Mouse (Mus musculus) CD4-positive, CD25-positive, alpha-beta regulatory T cell, adult 2 months (primary cell): ENCODE results near the gene Stpg4.
A peak's percentile ranks its signal among the peaks of the same experiment; 100 is the strongest.

Experiments used
- DNase-seq: peaks from one replicate; pipeline ENCODE4 v3.0.0-alpha.2; 2012; ENCODE audit warnings: low read depth, low spot score

Gene Stpg4

DNA sequence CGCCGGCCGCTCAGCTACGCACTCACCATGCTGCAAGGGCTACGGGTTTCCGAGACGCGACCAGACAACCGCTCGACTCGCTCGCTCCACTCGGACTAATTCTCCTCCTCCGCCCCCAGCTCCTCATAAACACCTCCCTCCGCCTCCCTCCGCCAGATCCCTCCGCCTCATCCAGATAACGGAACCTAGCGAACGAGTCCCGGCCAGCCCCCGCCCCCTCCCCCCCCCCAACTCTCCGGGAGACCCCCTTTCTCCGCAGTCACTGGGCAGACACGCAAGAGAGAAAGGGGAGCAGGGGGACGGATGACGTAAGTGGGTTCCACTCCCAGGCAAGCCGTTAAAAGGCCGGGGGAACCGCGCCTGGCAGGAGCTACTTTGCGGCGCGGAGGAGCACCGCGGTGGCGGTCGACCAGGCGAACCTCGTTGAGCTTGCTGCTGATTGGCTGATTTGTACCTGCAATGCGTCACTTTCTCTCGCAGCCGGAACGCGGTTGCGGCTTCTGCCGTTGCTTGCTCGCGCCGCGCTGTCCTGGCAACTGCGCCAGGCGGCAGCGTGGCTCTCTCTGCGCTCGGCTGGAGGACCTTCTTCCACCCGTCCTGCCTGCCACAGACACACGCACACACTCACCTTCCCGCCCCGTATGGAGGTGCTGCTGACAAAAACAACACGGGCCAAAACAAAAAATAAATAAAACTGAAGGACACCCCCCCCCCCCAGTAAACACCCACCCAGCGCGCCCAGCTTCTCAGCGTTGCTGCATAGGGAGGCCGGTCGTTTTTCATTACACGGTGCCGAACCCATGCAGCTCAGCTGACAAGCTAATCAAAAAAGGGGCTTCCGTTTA lies 19.4 kb upstream of the Stpg4 start, which contains the start of gene Calm2:
TSS of gene Calm2 (minus strand) at position 169 of the 845 bp plus-strand sequence.
- DNase-seq: peak; percentile 98

DNA sequence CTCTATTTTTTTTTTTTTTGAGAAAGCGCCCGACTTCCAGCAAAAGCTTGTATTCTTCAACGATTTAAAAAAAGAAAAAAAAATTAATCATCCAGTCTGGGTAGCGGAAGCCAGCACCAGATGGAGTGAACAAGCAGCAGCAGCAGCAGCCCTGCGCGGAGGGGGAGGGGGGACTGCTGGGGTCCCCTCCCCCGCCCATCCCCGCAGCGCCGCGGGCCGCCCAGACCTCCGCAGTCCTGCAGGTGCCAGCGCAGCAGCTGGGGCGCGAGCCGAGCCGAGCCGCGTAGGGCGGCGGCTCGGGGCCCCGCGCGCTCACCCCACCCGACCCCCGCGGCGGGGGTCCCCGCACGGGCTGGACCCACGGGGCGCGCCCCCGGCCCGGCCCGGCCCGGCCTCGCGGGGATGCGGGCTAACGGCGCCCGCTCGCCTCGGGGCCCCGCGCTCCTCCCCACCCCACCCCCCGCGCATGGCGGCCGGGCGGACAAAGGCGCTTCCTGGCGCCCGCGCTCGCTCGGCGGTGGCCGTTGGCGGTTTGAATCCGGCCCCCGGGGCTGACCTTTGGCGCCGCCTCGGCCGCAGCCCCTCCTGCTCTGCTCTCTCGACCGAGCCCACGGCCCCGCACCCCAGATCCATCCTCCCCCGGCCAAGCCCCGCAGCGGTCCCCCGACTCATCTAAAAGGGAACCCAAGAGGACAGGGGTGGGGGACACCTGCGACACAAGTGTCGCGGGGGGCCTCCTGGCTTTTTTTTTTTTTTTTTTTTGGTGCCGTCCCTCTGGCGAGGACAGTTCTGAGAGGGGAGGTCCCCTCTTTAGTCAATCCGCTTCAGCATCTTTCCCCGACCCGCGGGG lies 18.6 kb upstream of the Stpg4 start:
- peak; percentile 90 for DNase-seq

DNA sequence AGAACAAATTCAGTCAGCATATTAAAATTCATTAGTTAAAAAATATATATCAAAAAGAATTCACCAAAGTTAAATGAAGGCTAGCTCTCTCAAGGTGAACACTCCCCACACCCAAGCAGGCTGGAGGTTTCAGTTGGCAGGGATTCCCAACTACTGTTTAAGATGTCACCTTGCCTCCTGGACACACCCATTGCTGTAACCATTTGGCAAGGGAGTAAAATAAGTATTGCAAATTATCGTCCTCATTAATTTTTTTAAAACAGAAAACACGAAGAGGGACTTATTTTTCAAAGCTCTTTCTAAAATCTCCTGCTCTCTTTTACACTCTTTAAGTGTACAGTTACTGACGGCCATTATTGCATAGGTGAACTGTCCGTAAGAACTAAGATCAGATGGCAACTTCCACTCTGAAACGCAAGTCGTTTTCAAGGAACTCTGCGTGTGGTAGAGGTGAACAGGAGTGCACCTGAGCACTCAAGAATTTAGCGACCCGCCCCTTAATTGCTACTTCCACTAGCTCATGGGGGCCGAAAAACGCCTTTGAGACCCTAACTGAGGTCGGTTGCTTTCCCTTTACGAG lies 17.9 kb upstream of the Stpg4 start:
- peak; percentile 26 for DNase-seq

DNA sequence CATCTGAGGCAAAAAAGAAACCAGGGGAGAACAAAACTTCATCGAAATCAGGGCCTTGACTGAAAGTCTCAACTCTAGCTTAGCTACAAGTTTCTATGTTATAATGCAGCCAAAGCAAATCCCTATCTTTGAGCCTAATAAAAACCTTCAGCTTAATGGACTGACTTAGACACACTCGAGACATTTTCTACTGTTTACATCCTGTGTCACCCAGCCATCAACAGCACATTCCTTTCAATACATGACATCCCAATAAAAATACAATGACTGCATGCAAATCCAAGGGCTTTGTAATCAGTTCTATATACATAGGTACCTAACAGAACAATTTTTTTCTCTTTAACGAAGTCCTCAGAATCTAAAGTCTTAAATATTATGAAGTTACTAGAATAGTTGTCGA lies 17.2 kb upstream of the Stpg4 start:
- no peak for DNase-seq

GRCm38 (mm10) chr17:87441537-87441936 lies 14.0 kb upstream of the Stpg4 start:
- DNase-seq: no peak

DNA sequence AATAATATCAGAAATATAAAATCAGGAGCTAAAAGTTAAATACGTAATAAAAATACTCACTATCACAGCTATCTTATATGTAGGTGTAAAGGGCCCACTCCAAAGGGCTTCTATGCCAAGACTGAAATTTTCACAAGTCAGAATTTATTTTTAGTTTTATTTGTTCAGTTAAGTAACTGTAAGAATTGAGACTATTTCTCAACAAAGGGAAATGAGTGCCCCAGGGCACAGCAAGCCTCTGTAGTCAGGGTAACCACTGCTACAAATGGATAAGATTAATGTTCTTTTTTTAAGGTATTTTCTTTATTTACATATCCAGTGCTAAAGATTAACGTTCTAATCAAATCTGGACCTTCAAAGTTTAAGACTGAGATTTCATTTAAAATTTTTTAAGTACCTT lies 11.9 kb upstream of the Stpg4 start:
- DNase-seq: no peak

DNA sequence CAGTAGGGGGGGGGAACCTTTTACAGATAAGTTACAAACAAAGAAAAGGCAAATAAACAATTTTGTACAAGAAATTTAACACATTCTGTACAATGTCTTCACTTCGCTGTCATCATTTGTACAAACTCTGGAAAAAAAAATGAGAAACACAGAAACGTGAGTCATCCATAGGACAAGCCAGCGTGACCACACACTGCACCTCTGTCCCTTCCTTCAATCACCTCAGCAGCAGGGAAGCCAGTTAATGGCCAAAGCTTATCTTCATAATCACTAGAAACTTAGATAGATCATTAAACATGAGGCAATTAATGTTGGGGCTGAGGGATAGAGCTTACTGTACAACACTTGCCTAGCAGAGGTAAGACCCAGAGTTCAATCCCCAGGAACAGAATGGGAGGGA lies 6.4 kb upstream of the Stpg4 start:
- no peak for DNase-seq

- no peak for DNase-seq
Observed at GRCm38 (mm10) chr17:87432743-87433142, 5.2 kb upstream of the Stpg4 start.

GRCm38 (mm10) chr17:87432314-87432713 lies 4.8 kb upstream of the Stpg4 start:
- DNase-seq: no peak

GRCm38 (mm10) chr17:87429431-87429830 lies 1.9 kb upstream of the Stpg4 start:
- no peak for DNase-seq

GRCm38 (mm10) chr17:87418082-87418481 lies 9.5 kb downstream of the Stpg4 start:
- peak; percentile 48 for DNase-seq

DNA sequence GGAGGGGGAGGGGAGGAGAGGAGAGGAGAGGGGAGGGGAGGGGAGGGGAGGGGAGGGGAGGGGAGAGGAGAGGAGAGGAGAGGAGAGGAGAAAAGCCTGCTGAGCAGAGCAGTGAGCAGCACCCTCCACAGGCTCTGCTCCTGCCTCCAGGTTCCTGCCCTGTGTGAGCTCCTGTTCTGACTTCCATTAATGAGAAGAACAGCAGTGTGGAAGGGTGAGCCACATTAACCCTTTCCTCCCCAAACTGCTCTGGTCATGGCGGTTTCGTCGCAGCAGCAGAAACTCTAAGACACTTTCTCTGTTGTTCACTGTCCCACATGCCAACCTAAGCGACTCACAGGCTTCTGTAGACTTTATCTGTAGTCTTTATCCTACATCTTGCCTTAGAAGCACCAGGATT lies 20.9 kb downstream of the Stpg4 start:
- no peak for DNase-seq

DNA sequence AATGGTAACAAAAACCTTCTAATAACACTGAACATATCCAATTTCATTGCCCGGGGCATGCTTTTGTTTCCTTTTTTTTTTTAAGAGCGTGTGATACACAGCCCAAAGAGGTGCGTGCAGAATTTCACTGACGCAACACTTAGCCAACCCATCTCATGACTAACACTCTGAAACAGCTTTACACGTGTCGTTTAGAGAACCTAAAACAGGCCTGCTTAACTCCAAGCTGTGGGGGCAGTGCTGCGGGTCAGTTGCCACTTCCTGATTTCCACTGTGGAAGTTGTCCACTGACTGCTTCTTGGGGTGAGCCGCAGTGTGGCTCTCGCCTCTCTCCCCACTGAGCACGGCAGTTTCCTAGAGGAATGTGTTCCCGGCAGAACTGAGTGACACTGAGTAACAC lies 22.0 kb downstream of the Stpg4 start:
- DNase-seq: no peak

- no peak for DNase-seq
Observed at GRCm38 (mm10) chr17:87403462-87403861, 24.1 kb downstream of the Stpg4 start.

DNA sequence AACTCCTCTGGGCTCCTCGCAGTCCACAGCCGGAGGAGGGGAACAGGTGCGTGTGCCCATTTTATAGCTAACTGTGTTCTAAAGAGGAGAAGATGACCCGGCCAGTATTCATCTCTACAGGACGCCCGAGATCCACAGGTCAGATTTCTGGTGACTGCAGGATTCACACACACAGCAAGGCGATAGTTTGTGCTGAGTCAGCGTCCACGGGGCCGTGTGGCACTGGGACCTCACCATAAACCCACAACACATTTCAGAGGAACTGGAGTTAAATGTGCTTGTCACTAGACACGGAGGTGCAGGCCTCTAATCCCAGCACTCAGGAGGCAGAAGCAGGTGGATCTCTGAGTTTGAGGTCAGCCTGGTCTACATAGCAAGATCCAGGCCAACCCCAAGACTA lies 25.1 kb downstream of the Stpg4 start:
- no peak for DNase-seq

- no peak for DNase-seq
Observed at GRCm38 (mm10) chr17:87397088-87397487, 30.5 kb downstream of the Stpg4 start.

DNA sequence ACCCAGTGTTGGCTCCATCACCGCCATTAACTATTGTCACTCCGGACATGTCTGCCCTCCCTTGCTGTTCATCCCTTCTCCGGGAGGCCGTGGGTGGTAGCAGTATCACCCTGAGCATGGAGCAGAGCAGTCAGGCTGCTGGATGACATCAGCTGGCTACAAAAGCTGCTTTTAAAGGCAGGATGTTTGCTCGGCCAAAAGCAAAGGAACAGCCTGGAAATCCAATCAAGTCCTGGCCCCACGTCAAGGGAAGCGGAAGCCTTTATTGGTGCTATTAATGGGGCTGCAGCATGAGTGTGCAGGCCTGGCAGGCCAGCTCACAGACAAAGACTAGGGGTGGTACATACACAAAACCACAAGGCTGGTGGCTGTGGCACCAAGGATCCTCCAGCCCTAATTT lies 36.3 kb downstream of the Stpg4 start:
- DNase-seq: no peak

DNA sequence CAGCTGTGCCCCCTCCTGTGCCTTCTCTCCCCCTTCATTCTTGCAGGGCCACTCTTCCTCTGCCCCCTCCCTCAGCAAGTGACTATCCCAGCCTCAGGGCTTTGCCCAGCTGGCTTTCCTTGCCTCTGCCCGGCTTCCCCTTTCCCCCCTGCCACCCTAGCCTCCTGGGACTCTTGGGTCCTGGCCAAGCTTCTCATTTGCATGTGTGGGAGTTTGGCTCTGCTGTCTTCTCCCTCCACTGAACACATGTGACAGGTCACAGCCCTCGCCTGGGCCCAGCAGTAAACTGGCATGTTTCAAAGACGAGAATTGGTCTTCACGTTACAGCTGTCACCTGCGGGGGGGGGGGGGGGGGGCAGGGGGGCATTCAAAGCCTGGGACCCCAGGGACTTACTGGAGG lies 40.5 kb downstream of the Stpg4 start:
- no peak for DNase-seq

GRCm38 (mm10) chr17:87385835-87386234 lies 41.7 kb downstream of the Stpg4 start:
- DNase-seq: no peak

GRCm38 (mm10) chr17:87380681-87381080 lies 46.9 kb downstream of the Stpg4 start:
- no peak for DNase-seq

- DNase-seq: no peak
Observed at GRCm38 (mm10) chr17:87379821-87380220, 47.7 kb downstream of the Stpg4 start.

- DNase-seq: no peak
Observed at GRCm38 (mm10) chr17:87379160-87379624, 48.3 kb downstream of the Stpg4 start.
